Mouse (Mus musculus) embryo, embryonic 11 days (tissue): ENCODE results near the gene Mtss1l.

Experiments used
- DNase-seq: peaks from one replicate; pipeline ENCODE4 v3.0.0-alpha.2; 2015

Gene Mtss1l

DNA sequence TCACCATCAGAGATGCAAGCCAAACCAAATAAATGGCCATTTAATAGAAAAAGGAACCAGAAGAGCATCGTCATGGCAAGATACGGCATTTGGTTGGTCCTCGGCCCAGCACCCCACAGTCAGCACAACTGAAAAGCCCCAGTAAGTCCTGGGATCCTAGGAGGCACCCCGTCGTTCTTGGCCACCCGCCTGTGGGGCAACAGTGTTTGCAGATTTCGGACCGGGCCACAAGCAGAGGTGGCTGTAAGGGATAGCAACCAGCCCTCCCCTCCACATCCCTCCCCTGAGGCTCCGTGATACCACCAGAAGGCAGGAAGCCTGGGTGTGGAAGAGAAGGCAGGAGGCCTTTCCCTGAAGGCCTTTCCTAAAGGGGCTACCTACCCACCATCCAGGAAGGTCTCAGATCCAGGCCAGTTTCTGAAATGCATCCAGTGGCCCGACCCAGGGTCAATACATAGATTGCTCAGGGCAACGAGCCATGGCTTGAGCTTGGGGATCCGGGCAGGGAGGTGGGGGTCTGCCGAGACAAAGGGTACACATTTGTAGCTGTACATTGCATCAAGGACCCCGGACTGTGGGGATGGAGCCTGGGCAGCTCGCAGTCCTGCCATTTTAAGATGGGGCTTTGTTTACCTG lies 20.7 kb downstream of the Mtss1l start:
- no peak for DNase-seq

GRCm38 (mm10) chr8:110742452-110742818 lies 21.2 kb downstream of the Mtss1l start:
- no peak for DNase-seq

DNA sequence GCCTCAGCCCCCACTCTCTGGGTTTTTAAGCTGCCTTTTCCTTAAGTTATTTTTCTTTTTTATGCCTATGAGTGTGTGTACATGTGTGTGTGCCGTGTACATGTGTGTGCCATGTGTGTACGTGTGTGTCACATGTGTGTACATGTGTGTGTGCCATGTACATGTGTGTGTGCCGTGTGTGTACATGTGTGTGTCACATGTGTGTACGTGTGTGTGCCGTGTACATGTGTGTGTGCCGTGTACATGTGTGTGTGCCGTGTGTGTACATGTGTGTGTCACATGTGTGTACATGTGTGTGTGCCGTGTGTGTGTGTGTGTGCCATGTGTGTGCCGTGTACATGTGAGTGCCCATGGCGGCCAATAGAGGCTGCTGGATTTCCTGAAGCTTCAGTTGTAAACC lies 23.9 kb downstream of the Mtss1l start:
- no peak for DNase-seq

- DNase-seq = no peak
These were observed 25.4 kb downstream of the Mtss1l start for GRCm38 (mm10) chr8:110746661-110747060.

- peak; percentile 75 for DNase-seq
These were observed 28.4 kb downstream of the Mtss1l start for GRCm38 (mm10) chr8:110749500-110750170.

GRCm38 (mm10) chr8:110750269-110750668 lies 29.0 kb downstream of the Mtss1l start:
- DNase-seq = no peak

GRCm38 (mm10) chr8:110751490-110751889 lies 30.2 kb downstream of the Mtss1l start:
- DNase-seq = no peak

DNA sequence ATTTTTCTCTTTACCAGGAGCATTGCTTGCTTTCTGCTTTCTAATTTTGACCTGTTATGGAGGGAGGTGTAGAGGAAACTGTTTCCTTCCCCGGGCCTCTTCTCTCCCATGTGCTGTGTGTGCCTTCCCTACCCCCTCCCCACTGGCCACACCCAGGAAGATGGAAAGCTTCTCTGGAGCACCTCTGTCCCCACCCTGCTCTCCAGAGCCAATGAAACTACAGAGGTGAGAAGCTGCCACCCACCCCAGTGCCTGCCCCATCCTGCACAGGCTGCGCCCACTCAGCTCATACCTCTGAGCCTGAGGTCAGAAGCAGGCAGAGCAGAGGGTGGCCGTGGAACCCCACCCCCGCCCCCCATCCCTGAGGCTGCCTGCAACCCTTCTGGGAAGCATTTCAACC lies 33.4 kb downstream of the Mtss1l start:
- DNase-seq = no peak

- no peak for DNase-seq
These were observed 34.4 kb downstream of the Mtss1l start for GRCm38 (mm10) chr8:110755511-110756170.

DNA sequence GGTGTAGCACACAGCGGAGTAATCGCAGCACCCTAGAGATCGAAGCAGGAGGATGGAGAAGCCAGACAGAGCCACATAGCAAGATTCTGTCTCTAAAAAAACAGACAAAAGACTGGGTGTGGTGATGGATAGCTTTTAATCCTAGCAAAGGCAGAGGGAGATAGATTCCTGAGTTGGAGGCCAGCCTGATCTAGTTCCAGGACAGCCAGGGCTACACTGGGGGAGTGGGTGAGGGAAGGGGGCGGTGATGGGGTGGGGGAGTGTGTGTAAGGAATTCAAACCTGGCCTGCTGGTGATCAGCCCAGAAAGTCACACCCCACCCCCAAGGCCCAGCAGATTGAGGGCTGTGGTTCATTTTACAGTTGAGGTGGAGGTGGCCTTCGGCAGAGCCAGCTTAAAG lies 34.9 kb downstream of the Mtss1l start:
- DNase-seq = no peak

DNA sequence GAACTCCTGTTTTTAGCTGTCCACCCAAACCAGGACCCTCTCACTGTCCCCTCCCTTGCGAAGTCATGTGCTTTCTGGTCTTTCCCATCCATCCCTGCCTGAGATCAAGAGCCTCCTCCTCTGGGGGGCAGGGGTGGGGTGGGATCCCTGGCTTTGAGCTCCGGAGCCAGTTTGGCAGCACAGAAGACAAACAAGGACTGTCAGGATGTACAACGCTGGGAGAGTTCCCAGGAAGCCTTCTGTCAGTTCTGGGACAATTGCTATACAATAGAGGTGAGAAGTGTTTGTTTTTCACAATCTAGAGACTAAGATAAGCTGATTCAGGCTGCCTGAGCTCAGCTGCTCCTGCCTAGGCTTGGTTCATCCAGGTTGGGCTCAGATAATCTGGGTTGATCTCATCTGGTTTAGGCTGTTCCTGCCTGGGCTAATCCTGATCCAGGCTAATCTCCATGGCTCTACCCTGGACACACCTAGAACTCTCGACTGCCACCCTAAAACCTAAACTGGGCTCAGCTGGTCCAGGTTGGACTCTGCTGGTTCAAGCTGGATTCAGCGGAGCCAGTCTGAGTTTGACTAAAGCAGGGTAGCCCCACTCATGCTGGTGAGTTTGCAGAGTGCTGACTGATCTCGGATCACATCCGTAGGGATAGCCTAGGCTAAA lies 39.1 kb downstream of the Mtss1l start:
- DNase-seq = no peak

DNA sequence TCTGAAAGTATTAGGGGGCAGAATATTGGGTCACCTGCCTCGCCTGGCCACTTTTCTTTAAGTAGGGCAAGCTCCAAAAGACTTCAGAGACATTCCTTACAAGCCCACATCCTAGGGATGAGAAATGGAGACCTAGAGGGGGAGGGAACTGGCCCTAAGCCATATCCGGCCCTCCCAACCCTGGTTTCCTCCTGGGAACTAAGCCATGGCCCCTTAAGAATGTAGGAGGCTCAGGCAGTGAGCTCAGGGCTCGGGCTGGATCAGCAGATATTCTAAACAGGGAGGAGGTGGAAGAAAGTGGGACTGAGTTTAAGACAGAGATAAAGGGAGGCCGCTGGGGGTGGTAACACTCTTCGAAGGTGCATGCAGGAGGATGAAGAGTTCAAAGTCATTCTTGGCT lies 39.9 kb downstream of the Mtss1l start:
- no peak for DNase-seq

- peak; percentile 16 for DNase-seq
These were observed 40.7 kb downstream of the Mtss1l start for GRCm38 (mm10) chr8:110761988-110762387.

GRCm38 (mm10) chr8:110764671-110765070 lies 43.4 kb downstream of the Mtss1l start:
- DNase-seq = no peak

- DNase-seq = no peak
These were observed 46.0 kb downstream of the Mtss1l start for GRCm38 (mm10) chr8:110767261-110767660.

- DNase-seq = no peak
These were observed 51.2 kb downstream of the Mtss1l start for GRCm38 (mm10) chr8:110772452-110772851.

DNA sequence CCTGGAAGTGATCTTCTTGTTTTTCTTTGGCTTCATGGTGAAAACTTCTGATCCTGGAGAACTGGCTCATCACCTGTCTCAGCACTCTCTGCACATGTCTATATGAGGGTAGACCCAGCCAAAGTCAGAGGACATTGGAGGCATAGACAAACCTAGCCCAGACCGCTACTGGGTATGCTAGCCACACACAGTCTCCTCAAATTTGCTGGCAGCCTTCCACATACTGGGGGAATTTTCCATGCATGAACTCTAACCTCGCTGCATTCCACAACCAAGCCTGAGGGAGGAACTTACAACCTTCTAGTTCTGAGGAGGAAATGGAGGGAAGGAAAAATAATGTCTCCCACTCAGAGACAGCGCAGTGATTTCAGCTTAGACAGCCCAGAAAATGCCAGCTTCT lies 52.8 kb downstream of the Mtss1l start:
- no peak for DNase-seq

DNA sequence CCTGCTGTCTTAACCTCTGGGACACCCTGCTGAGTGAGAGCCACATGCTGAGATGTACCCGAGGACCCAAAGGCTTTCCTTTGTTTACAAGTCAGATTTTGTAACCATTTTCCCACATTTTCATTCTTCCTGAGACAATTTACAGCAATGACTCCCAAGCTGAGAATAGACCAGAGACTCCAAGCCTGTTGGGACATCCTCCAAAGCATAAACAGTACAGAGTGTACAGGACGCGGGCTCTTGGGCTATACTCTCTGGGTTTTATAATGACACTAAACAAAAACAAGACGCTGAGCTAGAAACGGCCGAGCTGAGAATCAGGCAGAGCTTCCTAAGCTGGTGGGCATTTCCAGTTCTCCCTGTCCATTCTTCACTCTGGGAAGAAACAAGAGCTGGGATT lies 53.4 kb downstream of the Mtss1l start:
- DNase-seq = no peak

DNA sequence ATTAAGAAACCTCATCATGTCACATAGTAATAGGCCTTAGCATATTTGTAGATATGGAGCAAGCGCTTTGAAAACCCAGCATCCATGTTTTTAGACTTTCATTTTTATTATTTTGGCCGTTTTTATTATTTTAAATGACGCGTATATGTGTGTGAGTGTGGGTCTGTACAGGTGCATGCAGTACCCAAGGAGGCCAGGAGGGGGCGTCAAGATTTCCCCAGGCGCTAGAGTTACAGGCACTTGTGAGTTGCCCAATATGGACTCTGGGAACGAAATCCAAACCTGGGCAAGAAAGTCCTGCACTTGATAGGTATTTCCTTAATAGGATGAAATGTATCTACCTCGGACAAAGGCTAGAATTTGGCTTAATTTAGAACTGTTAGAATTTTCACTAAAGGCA lies 54.0 kb downstream of the Mtss1l start:
- no peak for DNase-seq

- no peak for DNase-seq
These were observed 54.4 kb downstream of the Mtss1l start for GRCm38 (mm10) chr8:110775721-110776120.

- no peak for DNase-seq
These were observed 55.1 kb downstream of the Mtss1l start for GRCm38 (mm10) chr8:110776335-110776734.

GRCm38 (mm10) chr8:110779924-110780718 lies 58.8 kb downstream of the Mtss1l start:
- no peak for DNase-seq

- DNase-seq = no peak
These were observed 64.1 kb downstream of the Mtss1l start for GRCm38 (mm10) chr8:110785366-110785765.
